Mouse (Mus musculus): ENCODE results near the gene Crlf3.

DNA sequence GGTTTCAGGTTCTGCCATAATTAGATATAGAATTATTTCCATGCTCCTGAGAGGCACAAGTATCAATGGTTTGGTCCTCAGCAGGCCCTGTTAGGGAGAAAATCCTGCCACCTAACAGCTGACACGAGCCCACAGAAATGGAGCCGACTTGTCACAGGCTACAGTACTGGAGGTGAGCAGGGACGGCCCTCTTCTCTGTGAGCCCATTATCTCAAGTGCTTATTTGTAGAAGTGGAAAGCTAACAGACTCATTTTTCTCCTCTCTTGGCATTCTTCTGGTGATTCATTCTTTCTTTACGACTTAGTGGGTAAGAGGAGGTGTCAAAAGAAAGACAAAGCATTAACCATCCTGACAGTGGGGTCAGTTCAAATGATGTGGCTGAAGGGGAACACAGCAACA, 26.1 kb downstream of the Crlf3 start:
- TF ChIP-seq USF1 (IDR thresholded peaks at IDR 0.05; ENCODE audit: low read depth) = no peak
- TF ChIP-seq TCF12 (IDR thresholded peaks at IDR 0.05; ENCODE audit: insufficient read depth, poor library complexity, severe bottlenecking) = no peak
- no peak for TF ChIP-seq POLR2A (IDR thresholded peaks at IDR 0.05; ENCODE audit: insufficient read length, low read depth)
- no peak for TF ChIP-seq MAX (IDR thresholded peaks at IDR 0.05; ENCODE audit: low read depth)
- no peak for TF ChIP-seq MYOD1 (IDR thresholded peaks at IDR 0.05; ENCODE audit: control insufficient read depth in 1 of 3, insufficient read length in 2 of 3, low read depth in 2 of 3)
